Mouse (Mus musculus): ENCODE results near the gene Mccc1. TPM values are rescaled to one million over a fixed set of nuclear protein-coding genes. Genes with fewer than 3 reads are reported as not detected.

The Mccc1 gene
- polyA plus RNA-seq, 1 experiment: 3.6 TPM

- Histone ChIP-seq H3K4me1 (ENCODE audit: control insufficient read depth, insufficient read depth, low read length) (no peaks in the 10 kb centered on the region), H3K36me3 (ENCODE audit: control insufficient read depth, insufficient read depth, low read length) (no peaks in the 10 kb centered on the region), H3K27me3 (ENCODE audit: control insufficient read depth, insufficient read depth, low read length) (no peaks in the 10 kb centered on the region), H3K4me3 (ENCODE audit: control insufficient read depth, low read depth, low read length) (no peak overlapping the region), H3K27ac (ENCODE audit: control insufficient read depth, insufficient read depth, low read depth, low read length) (no peak overlapping the region)
- TF ChIP-seq POLR2A (IDR thresholded peaks at IDR 0.05; ENCODE audit: control insufficient read depth, low read depth, low read length): no peak
- TF ChIP-seq CTCF (IDR thresholded peaks at IDR 0.05; ENCODE audit: control insufficient read depth, insufficient read depth, insufficient replicate concordance, low read depth, low read length): no peak
These were observed 47.3 kb downstream of the Mccc1 start for GRCm38 (mm10) chr3:35953184-35953583.

GRCm38 (mm10) chr3:35948197-35948596, 52.3 kb downstream of the Mccc1 start:
- H3K36me3 ChIP-seq (ENCODE audit: control insufficient read depth, insufficient read depth, low read length): no peaks in the 10 kb centered on the region
- no peaks in the 10 kb centered on the region for H3K4me1 ChIP-seq (ENCODE audit: control insufficient read depth, insufficient read depth, low read length)
- H3K27me3 ChIP-seq (ENCODE audit: control insufficient read depth, insufficient read depth, low read length): no peaks in the 10 kb centered on the region
- H3K4me3 ChIP-seq (ENCODE audit: control insufficient read depth, low read depth, low read length): no peak overlapping the region
- TF ChIP-seq CTCF (IDR thresholded peaks at IDR 0.05; ENCODE audit: control insufficient read depth, insufficient read depth, insufficient replicate concordance, low read depth, low read length) (no peak), POLR2A (IDR thresholded peaks at IDR 0.05; ENCODE audit: control insufficient read depth, low read depth, low read length) (no peak)
- H3K27ac ChIP-seq (ENCODE audit: control insufficient read depth, insufficient read depth, low read depth, low read length): no peak overlapping the region

- TF ChIP-seq CTCF (IDR thresholded peaks at IDR 0.05; ENCODE audit: control insufficient read depth, insufficient read depth, insufficient replicate concordance, low read depth, low read length): no peak
- TF ChIP-seq POLR2A (IDR thresholded peaks at IDR 0.05; ENCODE audit: control insufficient read depth, low read depth, low read length): no peak
- H3K27ac ChIP-seq (ENCODE audit: control insufficient read depth, insufficient read depth, low read depth, low read length): peak overlapping the region; percentile 57; the same call in 1 of the 2 replicates
- no peaks in the 10 kb centered on the region for H3K4me1 ChIP-seq (ENCODE audit: control insufficient read depth, insufficient read depth, low read length)
- no peaks in the 10 kb centered on the region for H3K27me3 ChIP-seq (ENCODE audit: control insufficient read depth, insufficient read depth, low read length)
- peak overlapping the region; percentile 64 for H3K4me3 ChIP-seq (ENCODE audit: control insufficient read depth, low read depth, low read length)
- no peaks in the 10 kb centered on the region for H3K36me3 ChIP-seq (ENCODE audit: control insufficient read depth, insufficient read depth, low read length)
These were observed 59.9 kb downstream of the Mccc1 start for GRCm38 (mm10) chr3:35940520-35941135.

- no peak overlapping the region; the same call in 1 of the 2 replicates for H3K27ac ChIP-seq (ENCODE audit: control insufficient read depth, insufficient read depth, low read depth, low read length)
- no peak for TF ChIP-seq POLR2A (IDR thresholded peaks at IDR 0.05; ENCODE audit: control insufficient read depth, low read depth, low read length)
- no peak for TF ChIP-seq CTCF (IDR thresholded peaks at IDR 0.05; ENCODE audit: control insufficient read depth, insufficient read depth, insufficient replicate concordance, low read depth, low read length)
These were observed 60.4 kb downstream of the Mccc1 start for GRCm38 (mm10) chr3:35940047-35940446.

GRCm38 (mm10) chr3:35937345-35937744, 63.1 kb downstream of the Mccc1 start, which contains the start of gene Dcun1d1:
Gene Dcun1d1, minus strand, starts transcription at chr3:35937445.
- Histone ChIP-seq H3K4me3 (ENCODE audit: control insufficient read depth, low read depth, low read length) (peak within 1 kb of the TSS; percentile 87), H3K36me3 (ENCODE audit: control insufficient read depth, insufficient read depth, low read length) (no peaks in the 10 kb centered on the region), H3K27ac (ENCODE audit: control insufficient read depth, insufficient read depth, low read depth, low read length) (peak within 1 kb of the TSS; percentile 65), H3K4me1 (ENCODE audit: control insufficient read depth, insufficient read depth, low read length) (peaks cover 2% of the 10 kb centered on the region), H3K27me3 (ENCODE audit: control insufficient read depth, insufficient read depth, low read length) (no peaks in the 10 kb centered on the region)
- TF ChIP-seq CTCF (IDR thresholded peaks at IDR 0.05; ENCODE audit: control insufficient read depth, insufficient read depth, insufficient replicate concordance, low read depth, low read length) (no peak), POLR2A (IDR thresholded peaks at IDR 0.05; ENCODE audit: control insufficient read depth, low read depth, low read length) (peak; percentile 62; the same call in 1 of the 2 replicates)

More at GRCm38 (mm10) chr3:35940047-35940446, 60.4 kb downstream of the Mccc1 start:
- peak overlapping the region; percentile 54 for H3K4me3 ChIP-seq (ENCODE audit: control insufficient read depth, low read depth, low read length)
- no peaks in the 10 kb centered on the region for H3K27me3 ChIP-seq (ENCODE audit: control insufficient read depth, insufficient read depth, low read length)
- H3K4me1 ChIP-seq (ENCODE audit: control insufficient read depth, insufficient read depth, low read length): no peaks in the 10 kb centered on the region
- no peaks in the 10 kb centered on the region for H3K36me3 ChIP-seq (ENCODE audit: control insufficient read depth, insufficient read depth, low read length)

- no peak for TF ChIP-seq CTCF (IDR thresholded peaks at IDR 0.05; ENCODE audit: control insufficient read depth, insufficient read depth, insufficient replicate concordance, low read depth, low read length)
- no peak; the same call in 1 of the 2 replicates for TF ChIP-seq POLR2A (IDR thresholded peaks at IDR 0.05; ENCODE audit: control insufficient read depth, low read depth, low read length)
- H3K36me3 ChIP-seq (ENCODE audit: control insufficient read depth, insufficient read depth, low read length): no peaks in the 10 kb centered on the region
- peak overlapping the region; percentile 93 for H3K4me3 ChIP-seq (ENCODE audit: control insufficient read depth, low read depth, low read length)
- H3K27ac ChIP-seq (ENCODE audit: control insufficient read depth, insufficient read depth, low read depth, low read length): peak overlapping the region; percentile 87
- no peaks in the 10 kb centered on the region for H3K27me3 ChIP-seq (ENCODE audit: control insufficient read depth, insufficient read depth, low read length)
- peaks cover 2% of the 10 kb centered on the region for H3K4me1 ChIP-seq (ENCODE audit: control insufficient read depth, insufficient read depth, low read length)
These were observed 67.1 kb downstream of the Mccc1 start for GRCm38 (mm10) chr3:35933405-35933777.

- H3K4me1 ChIP-seq (ENCODE audit: control insufficient read depth, insufficient read depth, low read length): peaks cover 2% of the 10 kb centered on the region
- H3K27me3 ChIP-seq (ENCODE audit: control insufficient read depth, insufficient read depth, low read length): no peaks in the 10 kb centered on the region
- H3K4me3 ChIP-seq (ENCODE audit: control insufficient read depth, low read depth, low read length): peak overlapping the region; percentile 93
- TF ChIP-seq CTCF (IDR thresholded peaks at IDR 0.05; ENCODE audit: control insufficient read depth, insufficient read depth, insufficient replicate concordance, low read depth, low read length) (no peak), POLR2A (IDR thresholded peaks at IDR 0.05; ENCODE audit: control insufficient read depth, low read depth, low read length) (no peak)
- no peaks in the 10 kb centered on the region for H3K36me3 ChIP-seq (ENCODE audit: control insufficient read depth, insufficient read depth, low read length)
- peak overlapping the region; percentile 87 for H3K27ac ChIP-seq (ENCODE audit: control insufficient read depth, insufficient read depth, low read depth, low read length)
These were observed 67.6 kb downstream of the Mccc1 start for GRCm38 (mm10) chr3:35932735-35933404.
